Mouse (Mus musculus) monocyte, adult 59 days (primary cell): Measurements from ENCODE around the gene Gpr119. TPM values are rescaled to one million over a fixed set of nuclear protein-coding genes. Genes with fewer than 3 reads are reported as not detected.

Experiments used
- total RNA-seq, 2 experiments: library from RNA; stranded (reverse); gene quantifications; one replicate each; pipeline ENCODE4 v1.2.4; 2023

Gene Gpr119
- total RNA-seq = not detected

GRCm38 (mm10) chrX:48674171-48674570 lies at the start of gene Gpr119:
Gene Gpr119 (minus strand): TSS chrX:48674478.

GRCm38 (mm10) chrX:48694864-48695371 lies 20.6 kb upstream of the Gpr119 start, which contains the start of gene Rbmx2:
Gene Rbmx2 (plus strand): TSS chrX:48695004.

GRCm38 (mm10) chrX:48623379-48624053 lies 50.8 kb downstream of the Gpr119 start, which contains the start of gene Slc25a14:
Gene Slc25a14 (plus strand): TSS chrX:48623413.

Other genes with a start within 250 kb of the Gpr119 start
- 100 to 1,000 TPM; 137 TPM for gene Elf4, start 211.3 kb downstream of the Gpr119 start, total RNA-seq
- 10 to 100 TPM; 18.9 to 21.0 TPM for gene Aifm1, start 160.9 kb downstream of the Gpr119 start, total RNA-seq
- gene Rab33a, start 155.2 kb downstream of the Gpr119 start, total RNA-seq = 1 to 10 TPM in 1 of 2 experiments, under 1 TPM in 1; 0.58 to 1.1 TPM
- 10 to 100 TPM; 18.2 to 23.5 TPM for gene Zfp280c, start 80.0 kb downstream of the Gpr119 start, total RNA-seq
- 1 to 10 TPM; 3.6 to 4.1 TPM for gene Slc25a14, start 51.1 kb downstream of the Gpr119 start, total RNA-seq
- gene Rbmx2, start 20.5 kb upstream of the Gpr119 start, total RNA-seq = 1 to 10 TPM; 3.0 to 4.5 TPM
- not detected for gene Gm595, start 203.2 kb upstream of the Gpr119 start, total RNA-seq